Mouse (Mus musculus) ES-E14 (cell line): ENCODE measurements around the gene Grin2b.

Source experiments
- CHD2 ChIP-seq: IDR thresholded peaks from 2 replicates; pipeline ENCODE4 v1.6.1; 2014; ENCODE audit warnings: mild to moderate bottlenecking, low read depth, low read length, inconsistent platforms
- HCFC1 ChIP-seq: IDR thresholded peaks from 2 replicates; pipeline ENCODE4 v1.6.1; 2012; ENCODE audit warnings: low read length, inconsistent platforms, borderline replicate concordance; ENCODE audit not compliant: insufficient read depth
- ZC3H11A ChIP-seq: IDR thresholded peaks from 2 replicates; pipeline ENCODE4 v1.6.1; 2012; ENCODE audit warnings: low read depth, mild to moderate bottlenecking, inconsistent platforms, low read length, borderline replicate concordance

GRCm38 (mm10) chr6:135758735-135759134 is 414.6 kb downstream of the Grin2b start:
- no peak for TF ChIP-seq HCFC1
- no peak for TF ChIP-seq ZC3H11A
- no peak for TF ChIP-seq CHD2
